Mouse (Mus musculus): ENCODE measurements at regions not wholly inside any gene's neighbourhood (a gene's known extent, or its start where the extent isn't known, plus 50 kb on each side); places are given as distances from the start of the nearest gene placed in this dataset.

DNA sequence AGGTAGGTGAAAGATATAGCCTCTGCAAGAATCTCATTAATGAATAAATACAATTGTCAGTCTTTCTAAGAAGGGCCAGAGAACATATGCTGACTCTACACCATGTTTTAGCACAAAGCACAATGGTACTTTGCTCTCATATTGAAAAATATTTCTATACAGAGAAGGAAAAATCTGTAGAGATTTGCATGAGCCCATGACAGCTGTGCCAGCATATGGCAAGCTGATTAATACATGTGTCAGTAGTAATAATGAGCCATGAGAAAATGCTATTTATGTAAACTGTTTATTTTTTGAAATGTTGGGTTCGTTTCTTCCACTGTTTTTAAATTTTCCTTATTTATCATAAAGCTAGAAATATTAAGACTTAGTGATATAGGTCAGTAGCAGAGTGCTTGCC lies 604.5 kb upstream of the Rgs18 start:
- TF ChIP-seq POLR2A (IDR thresholded peaks at IDR 0.05; ENCODE audit: borderline replicate concordance, extremely low read depth, insufficient read depth, insufficient read length, poor library complexity, severe bottlenecking) (no peak), CTCF (IDR thresholded peaks at IDR 0.05; ENCODE audit: borderline replicate concordance, extremely low read depth, insufficient read depth, insufficient read length) (no peak)
- DNase-seq (ENCODE audit: low read depth): peak; percentile 63

DNA sequence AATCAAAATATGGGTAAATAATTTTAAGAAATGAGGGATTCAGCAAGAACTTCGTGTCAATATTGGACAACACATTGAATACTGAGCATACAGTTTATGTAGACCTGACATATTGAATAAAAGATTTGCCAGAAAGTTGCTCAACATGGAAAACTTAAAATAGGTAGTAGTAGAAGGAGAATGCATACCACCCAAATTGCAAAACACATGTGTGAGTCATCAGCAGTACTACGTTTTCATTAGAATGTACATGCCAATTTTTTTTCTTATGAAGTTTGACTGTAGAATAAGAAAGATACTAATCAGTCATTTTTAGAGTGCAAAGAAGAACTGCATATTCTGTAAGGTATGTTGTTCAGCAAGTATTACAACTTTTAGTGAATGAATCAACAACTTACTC lies 601.8 kb upstream of the Rgs18 start:
- no peak for TF ChIP-seq CTCF (IDR thresholded peaks at IDR 0.05; ENCODE audit: borderline replicate concordance, extremely low read depth, insufficient read depth, insufficient read length)
- no peak for TF ChIP-seq POLR2A (IDR thresholded peaks at IDR 0.05; ENCODE audit: borderline replicate concordance, extremely low read depth, insufficient read depth, insufficient read length, poor library complexity, severe bottlenecking)
- DNase-seq (ENCODE audit: low read depth): no peak

DNA sequence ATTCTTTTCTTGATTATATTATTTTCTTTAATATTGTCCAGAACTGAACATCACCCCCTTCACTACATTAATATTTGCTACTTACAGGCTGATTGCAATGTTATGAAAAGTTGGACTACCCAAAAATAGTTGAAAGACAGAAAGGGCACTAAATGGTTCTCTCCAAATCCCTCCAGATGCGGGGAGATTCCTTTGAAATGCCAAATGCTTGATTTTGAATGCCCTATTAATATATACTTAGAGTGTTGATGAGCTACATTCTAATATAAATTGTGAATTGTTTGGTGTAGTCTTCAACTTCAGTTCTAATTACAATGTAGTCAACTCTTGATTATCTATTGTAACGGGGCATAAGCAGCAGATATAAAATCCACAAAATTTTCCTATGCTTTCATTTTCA lies 600.8 kb upstream of the Rgs18 start:
- TF ChIP-seq POLR2A (IDR thresholded peaks at IDR 0.05; ENCODE audit: borderline replicate concordance, extremely low read depth, insufficient read depth, insufficient read length, poor library complexity, severe bottlenecking): no peak
- TF ChIP-seq CTCF (IDR thresholded peaks at IDR 0.05; ENCODE audit: borderline replicate concordance, extremely low read depth, insufficient read depth, insufficient read length): no peak
- peak; percentile 51 for DNase-seq (ENCODE audit: low read depth)

DNA sequence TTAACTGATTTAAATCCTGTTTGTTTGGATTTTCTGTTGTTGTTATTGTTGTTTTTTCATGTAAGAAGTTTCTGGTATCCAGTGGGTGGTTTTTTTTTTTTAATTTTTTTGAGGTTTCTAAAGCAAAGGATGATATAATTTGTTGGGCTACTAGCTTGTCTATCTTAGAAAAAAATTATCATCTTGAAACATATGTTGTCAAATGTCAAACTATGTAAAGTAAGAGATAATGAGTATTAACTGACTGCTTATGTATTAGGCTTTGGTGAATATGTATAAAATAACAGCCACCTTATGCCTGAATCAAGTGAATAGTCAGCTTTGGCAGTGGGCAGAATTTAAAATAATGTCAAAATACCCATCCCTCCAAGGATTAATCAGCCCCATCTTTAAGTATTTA lies 588.6 kb upstream of the Rgs18 start:
- TF ChIP-seq POLR2A (IDR thresholded peaks at IDR 0.05; ENCODE audit: borderline replicate concordance, extremely low read depth, insufficient read depth, insufficient read length, poor library complexity, severe bottlenecking) (no peak), CTCF (IDR thresholded peaks at IDR 0.05; ENCODE audit: borderline replicate concordance, extremely low read depth, insufficient read depth, insufficient read length) (no peak)
- DNase-seq (ENCODE audit: low read depth): no peak

DNA sequence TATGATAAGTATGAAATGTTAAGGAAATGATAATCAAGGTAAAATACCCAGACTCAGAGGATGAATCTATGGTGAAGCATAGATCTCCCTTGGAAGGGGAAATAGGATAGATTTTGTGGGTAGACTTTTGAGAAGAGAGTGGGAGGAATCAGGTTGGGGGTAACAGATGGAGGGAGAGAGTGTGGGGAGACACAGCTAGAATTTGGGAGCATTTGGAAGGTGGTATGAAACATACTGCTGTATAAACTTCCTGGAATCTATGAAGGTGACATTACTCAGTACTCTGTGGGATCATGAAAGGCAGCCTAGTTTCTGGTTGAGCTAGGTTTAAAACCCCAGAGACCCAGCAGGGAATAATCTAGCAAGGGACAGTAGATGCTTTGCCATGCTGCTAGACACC lies 569.6 kb upstream of the Rgs18 start:
- TF ChIP-seq CTCF (IDR thresholded peaks at IDR 0.05; ENCODE audit: borderline replicate concordance, extremely low read depth, insufficient read depth, insufficient read length): no peak
- no peak for TF ChIP-seq POLR2A (IDR thresholded peaks at IDR 0.05; ENCODE audit: borderline replicate concordance, extremely low read depth, insufficient read depth, insufficient read length, poor library complexity, severe bottlenecking)
- DNase-seq (ENCODE audit: low read depth): no peak

- TF ChIP-seq CTCF (IDR thresholded peaks at IDR 0.05; ENCODE audit: borderline replicate concordance, extremely low read depth, insufficient read depth, insufficient read length) (no peak), POLR2A (IDR thresholded peaks at IDR 0.05; ENCODE audit: borderline replicate concordance, extremely low read depth, insufficient read depth, insufficient read length, poor library complexity, severe bottlenecking) (no peak)
- no peak for DNase-seq (ENCODE audit: low read depth)
These were observed 569.1 kb upstream of the Rgs18 start for GRCm38 (mm10) chr1:145344356-145344755.

- TF ChIP-seq CTCF (IDR thresholded peaks at IDR 0.05; ENCODE audit: borderline replicate concordance, extremely low read depth, insufficient read depth, insufficient read length) (no peak), POLR2A (IDR thresholded peaks at IDR 0.05; ENCODE audit: borderline replicate concordance, extremely low read depth, insufficient read depth, insufficient read length, poor library complexity, severe bottlenecking) (no peak)
- DNase-seq (ENCODE audit: low read depth): no peak
These were observed 561.6 kb upstream of the Rgs18 start for GRCm38 (mm10) chr1:145336879-145337278.

GRCm38 (mm10) chr1:145292931-145293330 lies 517.7 kb upstream of the Rgs18 start:
- TF ChIP-seq CTCF (IDR thresholded peaks at IDR 0.05; ENCODE audit: borderline replicate concordance, extremely low read depth, insufficient read depth, insufficient read length) (no peak), POLR2A (IDR thresholded peaks at IDR 0.05; ENCODE audit: borderline replicate concordance, extremely low read depth, insufficient read depth, insufficient read length, poor library complexity, severe bottlenecking) (no peak)

More at GRCm38 (mm10) chr1:145292931-145293330, 517.7 kb upstream of the Rgs18 start:
- no peak for DNase-seq (ENCODE audit: low read depth)
